Mouse (Mus musculus) limb, embryonic 12.5 days (tissue): ENCODE results near the gene Ush1c. TPM values are rescaled to one million over a fixed set of nuclear protein-coding genes. Genes with fewer than 3 reads are reported as not detected.

Source experiments
- ATAC-seq: fragments of 200-750 bp; cut with Nextera tagmentation; 2 replicates; pipeline ENCODE4 v1.8.0; 2017; ENCODE audit warnings: low read depth, moderate TSS enrichment; ENCODE audit not compliant: insufficient number of reproducible peaks, insufficient read depth, low FRiP score, low TSS enrichment
- H3K27ac ChIP-seq: fragments of 300-500 bp; sonication (generic); 2 replicates; pipeline ENCODE4 v1.5.1; 2016; ENCODE audit warnings: mild to moderate bottlenecking, moderate library complexity
- H3K27me3 ChIP-seq: fragments of 300-500 bp; sonication (generic); 2 replicates; pipeline ENCODE4 v1.6.1; 2016; ENCODE audit warnings: mild to moderate bottlenecking, moderate library complexity
- H3K36me3 ChIP-seq: fragments of 300-500 bp; sonication (generic); 2 replicates; pipeline ENCODE4 v1.6.1; 2016; ENCODE audit warnings: mild to moderate bottlenecking, moderate library complexity
- H3K4me1 ChIP-seq: fragments of 300-500 bp; sonication (generic); replicated peaks from 2 replicates; pipeline ENCODE4 v1.6.1; 2016
- H3K4me2 ChIP-seq: fragments of 300-500 bp; sonication (generic); 2 replicates; pipeline ENCODE4 v1.6.1; 2016; ENCODE audit warnings: mild to moderate bottlenecking, moderate library complexity
- H3K4me3 ChIP-seq: fragments of 300-500 bp; sonication (generic); replicated peaks from 2 replicates; pipeline ENCODE4 v1.5.1; 2016; ENCODE audit warnings: mild to moderate bottlenecking
- H3K9ac ChIP-seq: fragments of 300-500 bp; sonication (generic); replicated peaks from 2 replicates; pipeline ENCODE4 v1.6.1; 2016; ENCODE audit warnings: mild to moderate bottlenecking, moderate library complexity
- H3K9me3 ChIP-seq: fragments of 300-500 bp; sonication (generic); 2 replicates; pipeline ENCODE4 v1.6.1; 2016; ENCODE audit warnings: mild to moderate bottlenecking, moderate library complexity
- WGBS: fragments of 180-500 bp; shearing (Covaris S2); methylation state at CpG from one replicate; pipeline ENCODE4 v1.1.7; 2016; 5-methylcytosine and 5-hydroxymethylcytosine counted together
- polyA plus RNA-seq: library from polyadenylated mRNA; unstranded; fragments of >200 nt; fragmentation: Nextera tagmentation; extraction: Ambion mirVana; gene quantifications from 2 replicates; pipeline ENCODE4 v1.2.1, GENCODE M21; 2016

The Ush1c gene
- polyA plus RNA-seq, 1 experiment from 2014 or later = 3.1 TPM

GRCm38 (mm10) chr7:46165876-46166275 lies 72.4 kb downstream of the Ush1c start:
- H3K36me3 ChIP-seq = no peaks in the 10 kb centered on the region
- 90% methylated on average over 11 of the region's 11 CpGs for WGBS
- H3K27me3 ChIP-seq = no peaks in the 10 kb centered on the region
- no peak overlapping the region for H3K9ac ChIP-seq
- H3K27ac ChIP-seq = no peak overlapping the region
- no peaks in the 10 kb centered on the region for H3K9me3 ChIP-seq
- no peak for ATAC-seq
- no peak overlapping the region for H3K4me3 ChIP-seq
- H3K4me1 ChIP-seq = no peaks in the 10 kb centered on the region
- no peak overlapping the region for H3K4me2 ChIP-seq

GRCm38 (mm10) chr7:46162731-46163130 lies 75.6 kb downstream of the Ush1c start:
- 75% methylated on average over 5 of the region's 5 CpGs for WGBS
- Histone ChIP-seq H3K36me3 (no peaks in the 10 kb centered on the region), H3K9me3 (no peaks in the 10 kb centered on the region)

GRCm38 (mm10) chr7:46162132-46162727 lies 76.1 kb downstream of the Ush1c start:
- Histone ChIP-seq H3K9me3 (no peaks in the 10 kb centered on the region), H3K9ac (no peak overlapping the region), H3K4me1 (no peaks in the 10 kb centered on the region), H3K36me3 (no peaks in the 10 kb centered on the region), H3K4me2 (no peak overlapping the region), H3K27me3 (no peaks in the 10 kb centered on the region), H3K27ac (no peak overlapping the region), H3K4me3 (no peak overlapping the region)
- 75% methylated on average over 11 of the region's 11 CpGs for whole genome bisulfite sequencing
- no peak for ATAC-seq

More at GRCm38 (mm10) chr7:46162731-46163130, 75.6 kb downstream of the Ush1c start:
- Histone ChIP-seq H3K9ac (no peak overlapping the region), H3K4me3 (no peak overlapping the region), H3K4me2 (no peak overlapping the region), H3K4me1 (no peaks in the 10 kb centered on the region), H3K27ac (no peak overlapping the region), H3K27me3 (no peaks in the 10 kb centered on the region)
- ATAC-seq = no peak

DNA sequence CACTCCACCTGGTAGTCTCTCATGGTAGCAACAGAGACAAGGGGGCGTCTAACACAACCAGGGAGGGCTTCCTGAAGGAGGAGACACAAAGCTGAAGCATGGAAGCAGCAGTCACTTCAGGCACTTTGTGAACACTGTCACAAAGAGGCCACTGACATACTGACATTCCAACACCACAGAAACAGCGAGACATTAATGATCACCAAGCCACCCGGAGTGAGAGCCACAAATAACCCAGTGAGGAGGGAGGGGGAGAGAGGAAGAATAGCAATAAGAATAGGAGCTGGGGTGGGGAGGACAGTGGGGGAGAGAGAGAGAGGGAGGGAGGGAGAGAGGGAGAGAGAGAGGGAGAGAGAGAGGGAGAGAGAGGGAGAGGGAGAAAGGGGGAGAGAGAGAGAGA lies 76.7 kb downstream of the Ush1c start:
- no peak overlapping the region for H3K27ac ChIP-seq
- 45% methylated on average over 3 of the region's 3 CpGs for WGBS

GRCm38 (mm10) chr7:46157746-46158145 lies 80.6 kb downstream of the Ush1c start:
- Histone ChIP-seq H3K4me1 (no peaks in the 10 kb centered on the region), H3K36me3 (no peaks in the 10 kb centered on the region), H3K9ac (no peak overlapping the region), H3K9me3 (no peaks in the 10 kb centered on the region), H3K27me3 (peaks cover 7% of the 10 kb centered on the region; the same call in 1 of the 2 replicates), H3K4me2 (no peak overlapping the region), H3K27ac (no peak overlapping the region), H3K4me3 (no peak overlapping the region)
- ATAC-seq = no peak
- WGBS = 79% methylated on average over 7 of the region's 7 CpGs

More for the DNA sequence above, 76.7 kb downstream of the Ush1c start:
- Histone ChIP-seq H3K9me3 (no peaks in the 10 kb centered on the region), H3K4me1 (no peaks in the 10 kb centered on the region), H3K4me2 (no peak overlapping the region), H3K36me3 (no peaks in the 10 kb centered on the region), H3K27me3 (no peaks in the 10 kb centered on the region), H3K4me3 (no peak overlapping the region), H3K9ac (no peak overlapping the region)
- ATAC-seq = no peak

DNA sequence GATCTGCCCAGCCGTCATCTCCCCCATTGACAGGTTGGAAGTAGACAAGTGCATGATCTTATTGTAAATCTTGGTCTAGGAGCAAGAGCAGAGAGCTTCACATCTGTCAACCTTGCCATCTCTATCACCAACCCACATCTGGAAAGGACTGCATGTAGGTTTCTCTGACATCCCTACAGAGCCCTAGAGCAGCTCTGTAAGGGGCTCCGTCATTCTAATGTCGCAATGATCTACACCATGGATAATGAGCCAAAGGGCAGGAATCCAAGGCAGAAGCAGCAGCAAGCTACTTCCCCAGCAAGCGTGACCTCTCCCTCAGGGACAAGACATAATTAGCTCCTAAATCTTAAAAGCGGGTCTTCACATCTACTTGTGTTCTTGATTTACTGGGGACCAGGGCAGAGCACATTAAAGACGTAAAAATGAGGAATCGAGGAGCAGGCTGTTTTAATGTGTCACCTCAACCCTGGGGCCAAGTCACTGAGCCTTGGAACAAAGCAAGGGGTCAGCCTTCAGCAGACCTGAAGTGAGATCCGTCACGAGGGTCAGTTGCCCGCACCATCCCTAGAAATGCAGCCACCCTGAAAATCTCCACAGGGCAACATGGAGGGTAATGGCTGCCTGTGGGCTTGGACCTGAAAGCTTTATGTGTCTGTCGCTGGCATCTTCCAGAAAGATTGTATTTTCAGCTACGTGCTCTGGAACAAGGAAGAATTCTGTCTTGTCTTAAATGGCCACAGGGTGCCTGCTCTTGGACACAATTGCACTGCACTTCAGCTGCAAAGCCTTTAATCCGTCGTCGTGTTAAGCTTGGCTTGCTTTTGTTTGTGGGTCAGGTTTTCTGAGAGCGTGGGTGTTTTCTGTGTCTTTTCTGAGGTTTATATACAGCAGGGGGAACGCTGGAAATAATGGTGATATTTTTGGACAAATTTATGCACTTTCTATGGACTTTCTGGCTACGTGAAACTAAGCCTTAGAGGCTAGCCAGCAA lies 83.5 kb downstream of the Ush1c start:
- Histone ChIP-seq H3K27ac (no peak overlapping the region), H3K4me2 (no peak overlapping the region)
- WGBS = 35% methylated on average over 18 of the region's 18 CpGs

GRCm38 (mm10) chr7:46152819-46153351 lies 85.4 kb downstream of the Ush1c start:
- no peak overlapping the region for H3K4me3 ChIP-seq
- peaks cover 7% of the 10 kb centered on the region; the same call in 1 of the 2 replicates for H3K27me3 ChIP-seq
- no peaks in the 10 kb centered on the region for H3K4me1 ChIP-seq
- no peak for ATAC-seq
- no peak overlapping the region for H3K4me2 ChIP-seq
- no peak overlapping the region for H3K9ac ChIP-seq
- no peaks in the 10 kb centered on the region for H3K36me3 ChIP-seq
- H3K9me3 ChIP-seq = no peaks in the 10 kb centered on the region
- WGBS = 69% methylated on average over 9 of the region's 9 CpGs
- H3K27ac ChIP-seq = no peak overlapping the region

More for the DNA sequence above, 83.5 kb downstream of the Ush1c start:
- H3K36me3 ChIP-seq = no peaks in the 10 kb centered on the region
- H3K9me3 ChIP-seq = no peaks in the 10 kb centered on the region
- no peak overlapping the region for H3K4me3 ChIP-seq
- H3K27me3 ChIP-seq = peaks cover 7% of the 10 kb centered on the region; the same call in 1 of the 2 replicates
- no peak overlapping the region for H3K9ac ChIP-seq
- no peaks in the 10 kb centered on the region for H3K4me1 ChIP-seq
- no peak for ATAC-seq

DNA sequence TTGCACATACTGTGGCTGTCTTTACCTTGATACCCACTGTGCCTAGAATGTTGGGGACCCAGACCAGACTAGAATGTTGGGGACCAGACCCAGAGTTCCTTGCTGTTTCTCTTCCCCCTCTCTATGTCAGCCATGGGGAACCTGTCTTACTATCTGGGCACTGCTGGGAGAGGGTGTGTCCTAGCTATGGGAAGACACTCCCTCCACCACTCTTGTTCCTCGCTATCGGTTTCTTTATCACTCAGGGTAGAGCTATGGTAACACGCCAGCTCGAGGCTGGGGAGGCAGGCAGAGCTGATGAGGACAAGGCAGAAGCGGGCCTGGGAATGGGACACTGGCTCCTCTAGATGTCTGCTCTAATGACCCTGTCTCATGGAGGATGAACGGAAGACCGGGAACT lies 90.9 kb downstream of the Ush1c start:
- 94% methylated on average over 7 of the region's 7 CpGs for WGBS
- H3K9me3 ChIP-seq = no peaks in the 10 kb centered on the region
- no peaks in the 10 kb centered on the region; the same call in 1 of the 2 replicates for H3K4me1 ChIP-seq
- H3K9ac ChIP-seq = no peak overlapping the region
- no peaks in the 10 kb centered on the region for H3K27me3 ChIP-seq
- no peak overlapping the region for H3K4me3 ChIP-seq
- H3K36me3 ChIP-seq = no peaks in the 10 kb centered on the region
- no peak for ATAC-seq
- H3K27ac ChIP-seq = no peak overlapping the region
- no peak overlapping the region for H3K4me2 ChIP-seq

DNA sequence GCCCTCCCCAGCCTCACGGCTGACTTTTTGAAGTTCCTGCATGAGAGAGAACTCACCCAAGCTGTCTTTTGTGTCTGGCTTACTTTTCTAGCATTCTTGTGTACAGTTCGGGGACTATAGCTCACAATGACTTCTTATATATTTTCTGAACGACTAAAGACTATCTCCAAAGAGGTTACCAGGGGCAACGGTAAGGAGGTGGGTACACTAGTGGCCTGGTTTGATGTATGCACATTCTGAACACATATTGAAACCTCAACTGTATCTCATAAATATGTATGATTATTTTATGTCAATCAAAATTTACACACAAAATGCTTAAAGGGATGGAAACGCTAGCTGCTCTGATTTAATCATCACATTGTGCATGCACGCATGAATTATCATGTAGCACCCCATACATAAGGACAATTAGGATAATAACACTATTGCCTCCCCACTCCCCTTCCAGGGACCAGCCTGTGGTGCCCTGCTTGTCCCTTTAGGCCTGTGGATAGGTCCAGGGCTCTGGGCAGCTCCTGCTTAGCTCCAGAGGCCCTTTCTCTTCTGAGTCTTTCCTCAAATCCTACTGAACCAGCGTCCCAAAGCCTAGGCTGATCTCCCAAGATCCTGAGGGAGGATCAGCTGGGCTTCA lies 91.5 kb downstream of the Ush1c start:
- WGBS = 88% methylated on average over 7 of the region's 7 CpGs
- no peak overlapping the region for H3K9ac ChIP-seq
- no peaks in the 10 kb centered on the region for H3K36me3 ChIP-seq
- no peak overlapping the region for H3K4me2 ChIP-seq
- H3K9me3 ChIP-seq = no peaks in the 10 kb centered on the region
- ATAC-seq = no peak
- H3K27me3 ChIP-seq = no peaks in the 10 kb centered on the region
- no peaks in the 10 kb centered on the region; the same call in 1 of the 2 replicates for H3K4me1 ChIP-seq
- no peak overlapping the region for H3K27ac ChIP-seq
- no peak overlapping the region for H3K4me3 ChIP-seq
